Mouse (Mus musculus) stomach, embryonic 14.5 days (tissue): ENCODE measurements around the gene Otub1. TPM values are rescaled to one million over a fixed set of nuclear protein-coding genes. Genes with fewer than 3 reads are reported as not detected.

ENCODE experiments used
- ATAC-seq: fragments of 200-750 bp; cut with Nextera tagmentation; 2 replicates; pipeline ENCODE4 v1.8.0; 2017; ENCODE audit warnings: low read depth, moderate TSS enrichment; ENCODE audit not compliant: insufficient number of reproducible peaks, insufficient read depth, low FRiP score
- H3K27ac ChIP-seq: fragments of 300-500 bp; sonication (generic); 2 replicates; pipeline ENCODE4 v1.5.1; 2014; ENCODE audit warnings: mild to moderate bottlenecking, low read length, moderate library complexity, mixed read lengths
- H3K27me3 ChIP-seq: fragments of 300-500 bp; sonication (generic); 2 replicates; pipeline ENCODE4 v1.6.1; 2014; ENCODE audit warnings: low read length, control low read depth, mixed read lengths; ENCODE audit not compliant: control insufficient read depth, insufficient read depth
- H3K36me3 ChIP-seq: fragments of 300-500 bp; sonication (generic); 2 replicates; pipeline ENCODE4 v1.6.1; 2014; ENCODE audit warnings: mild to moderate bottlenecking, control low read depth, low read length, moderate library complexity, mixed read lengths; ENCODE audit not compliant: control insufficient read depth, insufficient read depth
- H3K4me1 ChIP-seq: fragments of 300-500 bp; sonication (generic); 2 replicates; pipeline ENCODE4 v1.6.1; 2014; ENCODE audit warnings: low read length, control low read depth, mixed read lengths; ENCODE audit not compliant: control insufficient read depth, insufficient read depth
- H3K4me2 ChIP-seq: fragments of 300-500 bp; sonication (generic); replicated peaks from 2 replicates; pipeline ENCODE4 v1.6.1; 2014; ENCODE audit warnings: low read depth, low read length, control low read depth
- H3K4me3 ChIP-seq: fragments of 300-500 bp; sonication (generic); 2 replicates; pipeline ENCODE4 v1.5.1; 2014; ENCODE audit warnings: low read depth, low read length, control low read depth
- H3K9ac ChIP-seq: fragments of 300-500 bp; sonication (generic); replicated peaks from 2 replicates; pipeline ENCODE4 v1.6.1; 2014; ENCODE audit warnings: low read depth, mild to moderate bottlenecking, control low read depth, low read length, moderate library complexity, mixed read lengths
- H3K9me3 ChIP-seq: fragments of 300-500 bp; sonication (generic); 2 replicates; pipeline ENCODE4 v1.6.1; 2016; ENCODE audit warnings: low read depth, low read length, control low read depth; ENCODE audit not compliant: control insufficient read depth
- WGBS: fragments of 180-500 bp; shearing (Covaris S2); extraction: QIAGEN DNeasy Blood & Tissue Kit; methylation state at CpG from one replicate; pipeline ENCODE4 v1.1.7; 2014; 5-methylcytosine and 5-hydroxymethylcytosine counted together
- polyA plus RNA-seq: library from polyadenylated mRNA; unstranded; fragments of >200 nt; fragmentation: Nextera tagmentation; extraction: Ambion mirVana; gene quantifications from 2 replicates; pipeline ENCODE4 v1.2.1, GENCODE M21; 2014

Otub1 gene
- polyA plus RNA-seq, 1 experiment from 2014 or later, result 238 TPM

DNA sequence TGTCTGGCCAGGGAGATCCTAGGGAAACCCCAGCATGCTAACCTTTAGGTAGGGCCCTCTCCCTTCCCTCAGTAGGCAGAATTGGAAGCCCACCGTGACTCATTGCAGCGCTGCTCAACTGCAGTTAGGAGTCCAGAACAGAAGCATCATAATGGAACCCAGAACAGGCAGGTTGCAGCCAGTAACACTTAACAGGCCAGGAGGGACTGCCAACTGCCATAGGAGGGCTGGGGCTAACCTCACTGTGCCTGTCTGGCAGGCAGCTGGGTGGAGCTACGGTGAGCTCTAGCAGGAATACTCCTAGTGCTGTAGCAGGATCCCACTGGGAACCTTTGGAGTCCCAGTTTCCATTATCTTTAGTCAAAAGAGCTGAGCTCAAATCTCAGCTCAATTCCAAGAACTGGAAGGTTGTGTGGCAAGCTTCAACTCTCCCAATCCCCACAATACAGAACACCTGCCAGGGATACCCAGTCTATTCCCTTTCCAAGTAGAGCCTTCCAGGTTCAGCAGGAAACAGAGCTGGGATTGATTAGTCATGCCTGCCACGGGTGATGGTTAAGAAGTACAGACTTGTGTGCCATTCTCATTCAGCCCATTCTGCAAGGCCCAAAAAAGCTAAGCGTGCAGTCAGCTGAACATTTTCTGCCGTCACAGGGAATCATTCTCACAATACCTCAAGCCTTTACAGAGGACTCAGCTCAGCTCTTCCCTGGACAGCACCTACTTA, 54.0 kb downstream of the Otub1 start:
- no peak overlapping the region for H3K4me2 ChIP-seq
- no peaks in the 10 kb centered on the region for H3K27me3 ChIP-seq
- H3K4me1 ChIP-seq, result peaks cover 19% of the 10 kb centered on the region; the same call in 1 of the 2 replicates
- no peak overlapping the region for H3K9ac ChIP-seq
- no peak for ATAC-seq
- no peaks in the 10 kb centered on the region for H3K36me3 ChIP-seq
- no peaks in the 10 kb centered on the region for H3K9me3 ChIP-seq
- H3K27ac ChIP-seq, result no peak overlapping the region
- no peak overlapping the region for H3K4me3 ChIP-seq
- WGBS, result 85% methylated on average over 6 of the region's 6 CpGs

- H3K4me1 ChIP-seq, result peaks cover 19% of the 10 kb centered on the region; the same call in 1 of the 2 replicates
- H3K9me3 ChIP-seq, result no peaks in the 10 kb centered on the region
- H3K27ac ChIP-seq, result no peak overlapping the region
- no peak for ATAC-seq
- no peak overlapping the region for H3K4me2 ChIP-seq
- 81% methylated on average over 7 of the region's 7 CpGs for WGBS
- H3K36me3 ChIP-seq, result no peaks in the 10 kb centered on the region
- no peaks in the 10 kb centered on the region for H3K27me3 ChIP-seq
- no peak overlapping the region for H3K9ac ChIP-seq
- H3K4me3 ChIP-seq, result no peak overlapping the region
These were observed 54.7 kb downstream of the Otub1 start for GRCm38 (mm10) chr19:7151300-7151926.

DNA sequence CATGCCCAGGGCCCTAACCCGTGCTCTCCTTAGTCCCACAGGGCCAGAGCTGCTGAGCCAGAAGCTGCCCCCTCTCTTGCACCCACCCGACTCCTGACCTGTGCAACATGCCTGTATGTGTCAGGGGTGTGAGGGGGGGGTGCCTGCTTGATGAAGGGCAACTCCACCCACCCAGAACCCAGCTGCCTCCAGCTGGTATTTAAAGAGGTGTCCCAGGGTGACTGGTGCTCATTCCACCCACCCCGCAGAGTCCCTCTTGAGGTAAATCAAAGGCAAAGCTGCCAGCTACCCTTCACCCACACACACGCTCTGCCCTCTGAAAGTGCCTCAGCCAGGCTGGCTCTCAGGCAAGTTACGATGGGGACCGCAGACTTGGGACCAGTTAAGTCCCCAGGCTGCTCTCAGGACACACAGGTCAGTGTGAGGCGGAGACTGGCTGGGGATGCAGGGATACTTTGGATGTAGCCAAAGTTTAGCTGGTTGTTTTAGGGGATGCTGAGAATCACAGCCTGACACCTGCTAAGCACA, 56.9 kb downstream of the Otub1 start:
- no peaks in the 10 kb centered on the region for H3K27me3 ChIP-seq
- H3K4me2 ChIP-seq, result no peak overlapping the region
- H3K4me3 ChIP-seq, result no peak overlapping the region
- H3K9ac ChIP-seq, result no peak overlapping the region
- H3K4me1 ChIP-seq, result peaks cover 19% of the 10 kb centered on the region; the same call in 1 of the 2 replicates
- H3K9me3 ChIP-seq, result no peaks in the 10 kb centered on the region
- H3K36me3 ChIP-seq, result no peaks in the 10 kb centered on the region
- ATAC-seq, result no peak
- 75% methylated on average over 7 of the region's 7 CpGs for WGBS
- H3K27ac ChIP-seq, result no peak overlapping the region

DNA sequence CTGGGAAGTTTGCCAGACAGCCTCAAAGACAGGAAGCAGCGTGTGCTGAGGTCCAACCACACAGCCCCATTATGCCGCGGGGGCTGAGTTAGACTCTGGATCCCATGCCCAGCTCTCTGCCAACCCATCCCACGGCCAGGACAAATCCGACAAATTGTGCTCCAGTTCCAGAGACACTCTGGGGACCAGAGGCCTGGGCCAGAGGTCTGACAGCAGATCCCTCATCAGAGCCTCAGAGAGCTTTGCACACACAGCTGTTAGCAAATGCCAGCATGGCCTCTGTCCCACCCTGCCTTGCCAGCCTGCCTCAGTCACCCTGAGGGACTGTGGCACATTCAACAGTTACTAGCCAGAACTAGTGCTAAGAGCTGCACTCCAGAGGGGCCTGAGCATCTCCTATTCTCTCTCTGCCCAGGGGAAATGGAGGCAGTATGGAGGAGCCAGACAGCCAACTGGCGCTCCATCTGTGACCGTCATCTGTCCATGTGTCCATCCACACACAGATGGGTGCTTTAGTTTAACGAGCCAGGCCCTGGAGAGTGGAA, 57.5 kb downstream of the Otub1 start:
- no peak for ATAC-seq
- 65% methylated on average over 8 of the region's 8 CpGs for WGBS

More for the DNA sequence above, 57.5 kb downstream of the Otub1 start:
- no peaks in the 10 kb centered on the region for H3K9me3 ChIP-seq
- no peak overlapping the region for H3K27ac ChIP-seq
- no peaks in the 10 kb centered on the region for H3K36me3 ChIP-seq
- no peak overlapping the region for H3K4me2 ChIP-seq
- no peak overlapping the region for H3K9ac ChIP-seq
- H3K4me3 ChIP-seq, result no peak overlapping the region
- H3K4me1 ChIP-seq, result peaks cover 20% of the 10 kb centered on the region
- H3K27me3 ChIP-seq, result no peaks in the 10 kb centered on the region

Other genes starting within 250 kb of the Otub1 start
- gene Ppp1r14b, start 231.3 kb downstream of the Otub1 start, polyA plus RNA-seq, result 99.5 and 103 TPM in 2 replicates
- 50.6 and 56.1 TPM in 2 replicates for gene Plcb3, start 229.8 kb downstream of the Otub1 start, polyA plus RNA-seq
- gene Fkbp2, start 225.8 kb downstream of the Otub1 start, polyA plus RNA-seq, result 88.3 and 94.1 TPM in 2 replicates
- 38.5 and 44.7 TPM in 2 replicates for gene Vegfb, start 218.7 kb downstream of the Otub1 start, polyA plus RNA-seq
- 23.8 and 31.2 TPM in 2 replicates for gene Dnajc4, start 213.7 kb downstream of the Otub1 start, polyA plus RNA-seq
- 15.3 and 19.6 TPM in 2 replicates for gene Nudt22, start 210.2 kb downstream of the Otub1 start, polyA plus RNA-seq
- 9.6 and 11.5 TPM in 2 replicates for gene Trpt1, start 210.2 kb downstream of the Otub1 start, polyA plus RNA-seq
- gene Fermt3, start 186.8 kb downstream of the Otub1 start, polyA plus RNA-seq, result 8.2 and 8.3 TPM in 2 replicates
- gene Stip1, start 166.3 kb downstream of the Otub1 start, polyA plus RNA-seq, result 201 and 210 TPM in 2 replicates
- gene Macrod1, start 149.5 kb downstream of the Otub1 start, polyA plus RNA-seq, result 7.7 and 8.3 TPM in 2 replicates
- 7.4 and 9.2 TPM in 2 replicates for gene Flrt1, start 100.6 kb downstream of the Otub1 start, polyA plus RNA-seq
- 1,044 and 1,144 TPM in 2 replicates for gene Cox8a, start 11.3 kb upstream of the Otub1 start, polyA plus RNA-seq
- 59.4 and 59.6 TPM in 2 replicates for gene Naa40, start 34.9 kb upstream of the Otub1 start, polyA plus RNA-seq
- 8.4 and 10.2 TPM in 2 replicates for gene Rcor2, start 61.0 kb upstream of the Otub1 start, polyA plus RNA-seq
- 54.4 and 63.4 TPM in 2 replicates for gene Mark2, start 135.5 kb upstream of the Otub1 start, polyA plus RNA-seq
- gene Spindoc, start 176.7 kb upstream of the Otub1 start, polyA plus RNA-seq, result 25.2 and 29.9 TPM in 2 replicates
- 13.8 TPM in 2 replicates for gene 2700081O15Rik, start 211.3 kb upstream of the Otub1 start, polyA plus RNA-seq